Mouse (Mus musculus) hindbrain, postnatal 0 days (tissue): Measurements from ENCODE around the gene R3hdml. TPM values are rescaled to one million over a fixed set of nuclear protein-coding genes. Genes with fewer than 3 reads are reported as not detected.

ENCODE experiments used
- ATAC-seq: fragments of 200-750 bp; cut with Nextera tagmentation; 2 replicates; pipeline ENCODE4 v1.8.0; 2017; ENCODE audit warnings: mild to moderate bottlenecking, moderate TSS enrichment, moderate library complexity
- DNase-seq: peaks from one replicate; pipeline ENCODE4 v3.0.0-alpha.2; 2015; ENCODE audit warnings: low spot score
- H3K27ac ChIP-seq: fragments of 300-500 bp; sonication (generic); 2 replicates; pipeline ENCODE4 v1.5.1; 2014; ENCODE audit warnings: mild to moderate bottlenecking
- H3K27me3 ChIP-seq: fragments of 300-500 bp; sonication (generic); 2 replicates; pipeline ENCODE4 v1.6.1; 2014; ENCODE audit warnings: low read length, mixed read lengths; ENCODE audit not compliant: insufficient read depth
- H3K36me3 ChIP-seq: fragments of 300-500 bp; sonication (generic); 2 replicates; pipeline ENCODE4 v1.6.1; 2014; ENCODE audit warnings: low read length, mixed read lengths; ENCODE audit not compliant: insufficient read depth
- H3K4me1 ChIP-seq: fragments of 300-500 bp; sonication (generic); 2 replicates; pipeline ENCODE4 v1.6.1; 2014; ENCODE audit warnings: antibody characterized with exemption, low read length, mixed read lengths; ENCODE audit not compliant: insufficient read depth
- H3K4me2 ChIP-seq: fragments of 300-500 bp; sonication (generic); 2 replicates; pipeline ENCODE4 v1.6.1; 2014; ENCODE audit warnings: low read depth, mild to moderate bottlenecking, low read length, moderate library complexity, mixed read lengths
- H3K4me3 ChIP-seq: fragments of 300-500 bp; sonication (generic); 2 replicates; pipeline ENCODE4 v1.5.1; 2014; ENCODE audit warnings: low read length
- H3K9ac ChIP-seq: fragments of 300-500 bp; sonication (generic); replicated peaks from 2 replicates; pipeline ENCODE4 v1.6.1; 2014; ENCODE audit warnings: mild to moderate bottlenecking, low read length, moderate library complexity, mixed read lengths
- H3K9me3 ChIP-seq: fragments of 300-500 bp; sonication (generic); 2 replicates; pipeline ENCODE4 v1.6.1; 2016; ENCODE audit warnings: low read length, mixed read lengths
- CTCF ChIP-seq: IDR thresholded peaks from 2 replicates; pipeline ENCODE4 v1.5.1; 2016; ENCODE audit warnings: antibody characterized with exemption, control low read depth, low read depth
- WGBS: fragments of 180-500 bp; shearing (Covaris S2); extraction: QIAGEN DNeasy Blood & Tissue Kit; methylation state at CpG from one replicate; pipeline ENCODE4 v1.1.7; 2014; 5-methylcytosine and 5-hydroxymethylcytosine counted together
- polyA plus RNA-seq: library from polyadenylated mRNA; unstranded; fragments of >200 nt; fragmentation: Nextera tagmentation; extraction: Ambion mirVana; gene quantifications from 2 replicates; pipeline ENCODE4 v1.2.1, GENCODE M21; 2015
- total RNA-seq: library from RNA; depleted of rRNA; stranded (reverse); fragments of >200 nt; gene quantifications from 2 replicates; pipeline ENCODE4 v1.2.3, GENCODE M21; 2014

Gene R3hdml
- total and polyA plus RNA-seq, 2 experiments from 2014 or later = 0.73 to 1.0 TPM

DNA sequence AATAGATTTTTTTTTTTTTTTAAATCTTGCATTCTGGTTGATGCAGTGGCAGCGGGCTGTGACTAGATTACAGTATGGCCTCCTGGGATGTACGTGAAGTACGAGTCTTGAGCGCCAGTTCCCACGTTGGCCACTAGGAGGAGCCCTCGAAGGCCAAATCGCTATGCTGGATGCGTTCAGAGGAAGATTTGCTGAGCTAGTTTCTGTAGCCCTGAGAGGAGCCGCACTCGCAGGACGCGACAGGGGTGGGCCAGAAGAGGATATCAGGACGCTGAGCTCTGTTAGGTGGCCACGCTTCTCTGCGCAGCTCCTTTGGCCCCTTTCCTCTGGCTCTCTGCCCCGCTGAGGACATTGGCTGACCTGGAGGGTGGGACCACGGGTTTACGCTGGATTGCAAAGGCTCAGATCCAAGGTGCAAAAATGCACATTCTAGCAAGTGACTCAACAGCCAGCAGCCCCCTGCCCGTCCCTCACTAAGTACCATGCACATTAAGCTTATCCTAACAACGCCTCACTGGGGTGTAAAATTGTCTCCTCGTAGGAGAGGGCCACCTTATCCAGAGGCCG is 42.9 kb downstream of the R3hdml start:
- H3K4me3 ChIP-seq = peak overlapping the region; percentile 27
- peak; percentile 88 for ATAC-seq
- no peaks in the 10 kb centered on the region for H3K9me3 ChIP-seq
- TF ChIP-seq CTCF = peak; percentile 98
- H3K9ac ChIP-seq = peak overlapping the region; percentile 33
- WGBS = 10% methylated on average over 22 of the region's 22 CpGs
- DNase-seq = peak; percentile 95
- H3K4me2 ChIP-seq = peak overlapping the region; percentile 63
- no peaks in the 10 kb centered on the region for H3K27me3 ChIP-seq
- peak overlapping the region; percentile 37 for H3K27ac ChIP-seq
- no peaks in the 10 kb centered on the region for H3K4me1 ChIP-seq
- H3K36me3 ChIP-seq = no peaks in the 10 kb centered on the region

DNA sequence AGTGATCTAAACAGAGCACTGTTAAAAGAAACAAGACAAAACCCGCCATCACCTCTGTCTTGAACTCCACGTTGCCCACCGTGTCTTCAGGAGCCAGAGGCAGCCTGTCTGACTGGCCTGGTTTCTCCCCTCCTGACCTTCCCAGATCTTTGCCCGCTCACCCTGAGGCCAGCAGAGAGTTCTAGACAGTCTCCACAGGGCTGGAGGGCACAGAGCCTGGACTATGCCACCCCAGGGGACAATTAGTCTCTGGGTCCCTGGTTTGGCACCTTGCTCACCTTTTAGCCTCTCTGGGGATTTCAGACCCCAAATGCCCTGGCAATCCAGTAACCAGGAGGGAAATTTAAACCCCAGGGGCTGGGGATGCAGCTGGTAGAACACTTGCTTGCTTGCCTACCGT is 45.3 kb downstream of the R3hdml start:
- no peak for TF ChIP-seq CTCF
- 84% methylated on average over 5 of the region's 5 CpGs for WGBS
- Histone ChIP-seq H3K36me3 (no peaks in the 10 kb centered on the region), H3K9me3 (no peaks in the 10 kb centered on the region), H3K27ac (no peak overlapping the region), H3K27me3 (no peaks in the 10 kb centered on the region), H3K4me1 (no peaks in the 10 kb centered on the region), H3K4me2 (no peak overlapping the region), H3K9ac (no peak overlapping the region), H3K4me3 (no peak overlapping the region)
- no peak for DNase-seq
- no peak for ATAC-seq

DNA sequence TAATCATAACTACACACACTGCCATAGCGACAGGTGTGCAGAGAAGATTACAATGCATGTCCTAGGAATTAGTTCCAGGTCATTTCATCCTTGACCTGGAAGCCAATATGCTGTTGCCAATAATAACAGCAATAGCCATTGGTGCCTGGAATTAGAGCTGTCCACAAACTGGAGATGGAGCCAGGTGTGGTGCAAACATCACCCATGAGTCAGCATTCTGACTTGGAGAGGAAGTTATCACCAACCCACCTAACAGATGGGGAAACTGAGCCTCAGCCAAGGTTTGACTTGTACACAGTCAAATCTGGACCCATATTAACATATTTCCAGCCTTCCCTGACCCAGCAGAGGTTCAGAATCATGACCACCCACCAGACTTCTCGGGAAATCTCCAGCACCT is 46.3 kb downstream of the R3hdml start:
- ATAC-seq (no peak), DNase-seq (no peak)
- Histone ChIP-seq H3K27ac (no peak overlapping the region), H3K4me2 (no peak overlapping the region), H3K36me3 (no peaks in the 10 kb centered on the region), H3K4me3 (no peak overlapping the region), H3K4me1 (no peaks in the 10 kb centered on the region), H3K9ac (no peak overlapping the region), H3K9me3 (no peaks in the 10 kb centered on the region), H3K27me3 (no peaks in the 10 kb centered on the region)
- WGBS = 90% methylated on average over 2 of the region's 2 CpGs
- no peak for TF ChIP-seq CTCF

DNA sequence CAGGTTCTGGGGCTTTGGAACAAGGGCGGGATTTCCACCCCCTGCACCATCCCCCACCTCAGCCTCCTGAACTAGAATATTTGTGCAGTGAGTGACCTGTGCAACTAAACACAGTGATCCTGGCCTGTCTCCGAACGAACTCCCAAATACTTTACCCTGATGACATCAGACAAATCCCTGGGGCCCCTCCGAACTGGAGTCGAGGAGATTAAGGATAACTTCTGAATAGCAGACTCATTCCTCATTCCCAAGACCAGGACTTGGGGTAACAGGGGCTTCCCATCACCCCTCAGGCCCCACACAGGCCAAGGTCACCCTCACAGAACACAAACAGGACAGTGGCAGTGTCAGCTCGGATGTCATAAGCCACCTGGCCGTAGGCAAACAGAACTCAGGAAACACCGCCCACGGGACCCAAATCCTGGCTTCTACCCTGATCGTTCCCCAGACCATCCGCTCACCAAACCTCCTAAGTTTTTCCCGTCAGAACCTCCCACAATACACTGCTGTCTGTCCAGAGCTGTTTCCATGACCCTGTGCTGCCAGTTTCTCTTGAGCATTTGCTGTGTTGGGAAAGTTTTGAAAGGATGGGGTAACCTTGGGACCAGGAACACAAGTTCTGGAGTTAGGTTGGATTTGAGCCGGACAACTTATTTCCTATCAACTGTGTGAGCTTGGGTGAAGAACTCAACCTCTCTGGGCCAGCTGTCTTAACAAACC is 47.4 kb downstream of the R3hdml start:
- Histone ChIP-seq H3K9me3 (no peaks in the 10 kb centered on the region), H3K27me3 (no peaks in the 10 kb centered on the region), H3K4me1 (no peaks in the 10 kb centered on the region), H3K9ac (no peak overlapping the region), H3K4me3 (no peak overlapping the region), H3K36me3 (no peaks in the 10 kb centered on the region), H3K27ac (no peak overlapping the region), H3K4me2 (no peak overlapping the region)
- DNase-seq = no peak
- no peak for ATAC-seq
- TF ChIP-seq CTCF = no peak
- 85% methylated on average over 13 of the region's 13 CpGs for WGBS

DNA sequence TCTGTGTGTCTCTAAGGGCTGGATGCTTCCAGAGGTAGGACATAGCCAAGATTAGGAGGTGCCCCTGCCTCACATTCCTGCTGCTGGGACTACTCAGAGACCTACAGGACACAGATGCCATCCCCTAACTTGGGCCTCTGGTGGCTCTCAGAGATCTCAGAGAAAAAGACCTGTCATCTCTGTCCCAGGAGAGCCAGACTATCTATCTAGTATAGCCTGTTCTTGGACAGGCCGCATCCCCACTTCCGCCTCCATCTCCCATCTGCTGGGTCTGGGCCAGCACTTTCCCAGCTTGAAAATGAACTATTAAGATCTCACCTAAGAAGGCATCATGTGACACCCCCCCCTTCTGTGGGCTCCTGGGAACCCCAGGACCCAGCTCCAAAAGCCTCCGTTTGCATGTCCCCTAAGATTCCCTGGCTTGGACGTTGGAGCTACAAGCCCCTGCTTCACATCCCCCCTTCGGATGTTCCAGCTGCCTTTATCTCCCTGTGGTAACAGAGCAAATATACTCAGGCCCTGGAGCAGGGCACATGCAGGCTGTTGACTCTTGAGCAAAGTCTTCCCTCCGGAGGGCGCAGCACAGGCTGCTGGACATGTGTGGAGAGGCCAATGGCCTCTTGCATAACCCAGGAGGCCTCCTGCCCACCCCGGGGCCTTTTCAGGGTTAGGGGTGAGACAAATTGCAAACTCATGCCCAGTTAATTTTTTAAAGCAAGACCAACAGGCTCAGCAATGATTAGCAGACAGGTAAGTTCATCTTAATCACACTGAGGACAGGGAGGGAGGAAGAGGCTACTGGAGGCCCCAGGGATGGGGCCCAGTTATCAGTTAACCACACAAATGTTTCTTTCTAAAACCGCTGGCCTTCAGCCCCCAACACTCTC is 48.4 kb downstream of the R3hdml start:
- no peak overlapping the region for H3K9ac ChIP-seq
- no peak overlapping the region for H3K27ac ChIP-seq
- H3K4me3 ChIP-seq = no peak overlapping the region
- H3K4me2 ChIP-seq = no peak overlapping the region
- no peaks in the 10 kb centered on the region for H3K4me1 ChIP-seq
- no peak for TF ChIP-seq CTCF
- DNase-seq (no peak), ATAC-seq (no peak)
- H3K27me3 ChIP-seq = no peaks in the 10 kb centered on the region
- H3K9me3 ChIP-seq = no peaks in the 10 kb centered on the region
- WGBS = 80% methylated on average over 9 of the region's 9 CpGs
- no peaks in the 10 kb centered on the region for H3K36me3 ChIP-seq

DNA sequence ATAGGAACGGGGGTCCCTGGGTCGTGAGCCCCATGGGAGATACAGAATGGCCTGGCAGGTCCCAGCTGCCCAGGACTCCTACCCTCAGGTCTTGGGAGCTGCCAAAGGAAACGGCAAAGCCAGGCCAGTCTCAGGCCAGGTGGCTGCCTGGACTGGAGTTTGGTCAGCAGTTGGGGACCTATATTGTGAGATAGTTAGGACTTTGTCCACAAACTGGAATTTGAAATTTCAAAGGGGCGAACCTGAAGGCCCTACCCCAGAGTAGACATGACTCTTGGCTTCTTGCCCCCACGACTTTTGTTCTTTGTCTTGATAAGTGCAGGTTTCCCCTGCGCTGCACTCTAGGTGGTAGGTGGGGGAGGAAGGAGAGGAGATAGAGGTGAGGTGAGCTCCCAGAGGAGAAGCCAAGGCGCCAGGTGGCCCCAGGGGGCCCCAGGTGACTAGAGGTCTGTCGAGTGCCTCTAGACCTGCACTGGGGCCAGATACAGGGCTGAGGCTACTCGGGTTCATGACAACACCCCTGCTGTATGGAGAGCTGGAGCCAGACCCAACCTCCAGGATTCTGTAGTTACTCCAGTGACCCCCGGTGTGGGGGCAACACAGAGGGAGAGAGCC is 49.6 kb downstream of the R3hdml start:
- no peak overlapping the region for H3K4me2 ChIP-seq
- H3K4me3 ChIP-seq = no peak overlapping the region
- H3K9ac ChIP-seq = no peak overlapping the region
- no peaks in the 10 kb centered on the region for H3K9me3 ChIP-seq
- no peak for TF ChIP-seq CTCF
- WGBS = 82% methylated on average over 10 of the region's 10 CpGs
- H3K4me1 ChIP-seq = no peaks in the 10 kb centered on the region
- H3K27ac ChIP-seq = no peak overlapping the region
- no peaks in the 10 kb centered on the region for H3K27me3 ChIP-seq
- no peak for ATAC-seq
- H3K36me3 ChIP-seq = no peaks in the 10 kb centered on the region
- no peak for DNase-seq
